Mouse (Mus musculus) olfactory bulb, adult 2 months (tissue): ENCODE measurements around the gene Mphosph6. TPM values are rescaled to one million over a fixed set of nuclear protein-coding genes. Genes with fewer than 3 reads are reported as not detected.

Experiments used
- H3K27ac ChIP-seq: fragments of 200-500 bp; 2 replicates; pipeline ENCODE4 v1.5.1; 2012; ENCODE audit warnings: low read depth, low read length; ENCODE audit not compliant: insufficient read depth
- H3K4me1 ChIP-seq: fragments of 200-500 bp; 2 replicates; pipeline ENCODE4 v1.6.1; 2012; ENCODE audit warnings: low read length; ENCODE audit not compliant: control insufficient read depth, insufficient read depth
- H3K4me3 ChIP-seq: fragments of 200-500 bp; 2 replicates; pipeline ENCODE4 v1.5.1; 2012; ENCODE audit warnings: mild to moderate bottlenecking, low read depth, low read length, moderate library complexity; ENCODE audit not compliant: insufficient read depth
- CTCF ChIP-seq: fragments of 200-500 bp; IDR thresholded peaks from 2 replicates; pipeline ENCODE4 v1.5.1; 2012; ENCODE audit warnings: low read depth, mild to moderate bottlenecking, low read length, moderate library complexity; ENCODE audit not compliant: insufficient read depth
- POLR2A ChIP-seq: fragments of 200-500 bp; IDR thresholded peaks from 2 replicates; pipeline ENCODE4 v1.6.1; 2012; ENCODE audit warnings: mild to moderate bottlenecking, low read depth, low read length, moderate library complexity; ENCODE audit not compliant: insufficient read depth
- WGBS: fragments of 180-500 bp; shearing (Covaris S2); methylation state at CpG from one replicate; pipeline ENCODE4 v1.1.7; 2018; 5-methylcytosine and 5-hydroxymethylcytosine counted together
- polyA plus RNA-seq: library from polyadenylated mRNA; stranded (reverse); fragments of >200 nt; gene quantifications from 2 replicates; pipeline ENCODE4 v1.2.4, GENCODE M21; 2012; ENCODE audit warnings: low replicate concordance; ENCODE audit not compliant: missing spikeins, insufficient read depth, insufficient read length

Gene Mphosph6
- polyA plus RNA-seq: not detected in 2 replicates

DNA sequence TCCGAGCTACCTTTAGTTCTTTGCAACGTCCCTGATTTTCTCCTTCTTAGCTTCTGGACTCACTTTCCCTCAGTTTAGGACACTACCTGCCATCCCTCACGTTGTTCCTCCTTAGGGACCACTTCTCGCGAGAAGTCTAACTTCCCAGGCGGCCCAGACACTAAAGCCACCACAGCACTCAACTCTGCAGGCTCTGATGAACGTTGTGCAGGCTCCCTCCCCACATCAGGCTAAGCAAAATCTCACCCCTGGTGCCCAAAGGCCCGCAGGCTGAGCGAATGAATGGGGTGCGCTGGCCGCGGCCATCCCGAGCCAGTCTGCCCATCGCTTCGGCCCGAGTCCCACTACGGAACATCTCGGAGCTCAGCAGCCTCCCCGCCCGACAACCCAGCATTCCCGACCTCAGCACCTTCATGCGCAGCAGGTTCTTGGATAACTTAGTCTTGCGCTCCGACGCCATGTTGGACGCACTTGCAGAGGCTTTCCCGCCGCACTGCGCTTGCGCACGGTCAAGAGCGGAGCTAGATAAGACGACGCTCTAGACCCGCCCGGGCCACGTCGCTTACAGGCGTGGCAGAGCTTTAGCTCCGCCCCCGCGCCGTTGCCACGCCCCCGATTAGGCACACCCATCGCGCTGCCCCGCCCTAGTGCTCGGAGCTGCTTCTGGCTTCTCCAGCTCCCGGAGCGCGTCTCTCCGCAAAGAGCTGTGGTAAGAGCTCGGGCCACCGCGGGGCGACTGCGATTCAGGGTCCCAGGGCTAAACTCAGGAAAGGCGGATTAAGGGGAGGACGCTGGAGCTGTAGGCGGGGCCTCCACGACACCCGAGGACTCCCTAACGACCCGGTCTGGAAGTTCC lies at the start of gene Mphosph6:
Mphosph6 (minus strand) TSS at position 501 of the 856 bp plus-strand sequence.
- WGBS: under 1% methylated on average over 65 of the region's 65 CpGs
- peak within 1 kb of the TSS; percentile 67 for H3K4me3 ChIP-seq
- peaks cover 14% of the 10 kb centered on the region for H3K4me1 ChIP-seq
- 0 out of 2 replicates have a peak within 1 kb of the TSS, but pooled peaks have one; percentile 6 for H3K27ac ChIP-seq
- TF ChIP-seq POLR2A (peak; percentile 81), CTCF (no peak)

DNA sequence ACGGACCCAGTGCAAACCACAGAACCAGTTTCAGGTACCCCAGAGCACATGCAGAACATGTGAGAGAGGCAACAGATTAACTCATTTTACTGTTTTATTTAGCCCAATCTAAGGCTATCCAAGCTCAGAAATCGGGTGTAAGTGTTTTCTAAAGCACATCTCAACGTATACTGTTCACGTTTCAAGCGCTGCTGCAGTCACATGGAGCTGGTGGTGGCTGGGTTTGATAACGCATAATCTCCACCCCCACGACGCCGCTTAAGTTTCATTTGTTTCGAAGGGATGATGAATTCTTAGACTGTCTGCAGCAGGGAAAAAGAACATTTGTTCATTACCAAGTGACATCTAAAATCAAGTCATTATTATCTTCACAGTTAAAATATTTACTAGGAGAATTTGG lies 48.7 kb upstream of the Mphosph6 start:
- TF ChIP-seq POLR2A (no peak), CTCF (no peak)
- H3K27ac ChIP-seq: no peak overlapping the region
- 59% methylated on average over 10 of the region's 10 CpGs for WGBS
- H3K4me1 ChIP-seq: no peaks in the 10 kb centered on the region
- H3K4me3 ChIP-seq: no peak overlapping the region

DNA sequence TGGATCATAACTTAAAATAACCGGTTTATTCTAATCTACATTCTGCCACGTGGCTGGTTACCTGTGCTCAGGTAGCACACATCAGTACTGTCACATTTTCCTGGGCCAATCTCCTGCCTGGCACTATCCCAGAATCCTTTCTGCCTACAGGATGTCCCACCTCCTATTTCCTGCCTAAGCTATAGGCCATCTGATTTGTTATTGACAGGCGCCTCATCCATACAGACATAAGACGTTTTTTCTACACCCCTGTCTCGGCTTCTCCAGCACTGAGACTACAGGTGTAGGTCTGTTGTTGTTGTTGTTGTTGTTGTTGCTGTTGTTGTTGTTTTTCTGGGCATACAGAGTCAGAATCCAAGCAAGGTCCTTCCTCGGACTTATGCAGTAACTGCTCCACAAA lies 46.1 kb upstream of the Mphosph6 start:
- Histone ChIP-seq H3K4me3 (no peak overlapping the region), H3K4me1 (no peaks in the 10 kb centered on the region), H3K27ac (no peak overlapping the region)
- TF ChIP-seq CTCF (no peak), POLR2A (no peak)
- WGBS: 94% methylated on average over 6 of the region's 6 CpGs

DNA sequence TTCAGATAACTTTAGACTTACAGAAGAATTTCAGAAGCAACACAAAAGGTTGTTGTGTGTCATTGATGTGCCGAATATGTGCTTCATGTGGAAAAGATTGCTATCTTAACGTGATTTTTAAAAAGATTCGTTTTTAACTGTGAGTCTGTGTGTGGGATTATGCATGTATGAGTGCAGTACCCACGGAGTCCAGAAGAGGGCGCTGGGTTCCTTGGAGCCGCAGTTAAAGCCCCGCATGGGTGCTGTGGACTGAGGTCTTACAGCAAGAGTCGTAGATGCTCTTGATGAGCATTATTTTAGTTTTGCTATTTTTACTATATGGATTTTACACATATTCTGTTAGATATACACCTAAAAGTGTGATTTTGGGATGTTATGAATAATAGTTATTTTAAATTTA lies 42.0 kb upstream of the Mphosph6 start:
- 86% methylated on average over 8 of the region's 8 CpGs for WGBS
- Histone ChIP-seq H3K4me3 (no peak overlapping the region), H3K27ac (no peak overlapping the region), H3K4me1 (no peaks in the 10 kb centered on the region)
- no peak for TF ChIP-seq CTCF

DNA sequence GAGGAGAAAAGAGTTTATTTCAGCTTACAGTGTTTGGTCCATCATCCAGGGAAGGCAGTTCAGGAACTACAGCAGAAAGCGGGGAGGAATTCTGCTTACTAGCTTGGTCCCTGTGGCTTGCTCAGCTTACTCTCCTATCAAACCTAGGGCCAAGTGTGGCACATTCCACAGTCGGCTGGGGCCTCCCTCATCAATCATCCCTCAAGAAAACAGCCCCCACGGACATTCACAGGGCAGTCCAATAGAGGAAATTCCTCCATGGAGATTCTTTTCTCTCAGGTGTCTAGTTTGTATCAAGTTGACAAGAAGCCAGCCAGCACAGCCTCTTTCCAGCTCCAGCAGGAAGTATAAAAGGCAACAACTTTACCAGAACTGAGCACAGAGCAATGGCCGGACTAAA lies 11.8 kb upstream of the Mphosph6 start:
- 77% methylated on average over 4 of the region's 4 CpGs for WGBS
- TF ChIP-seq CTCF (no peak), POLR2A (no peak)
- Histone ChIP-seq H3K4me3 (no peak overlapping the region), H3K27ac (no peak overlapping the region), H3K4me1 (no peaks in the 10 kb centered on the region)

DNA sequence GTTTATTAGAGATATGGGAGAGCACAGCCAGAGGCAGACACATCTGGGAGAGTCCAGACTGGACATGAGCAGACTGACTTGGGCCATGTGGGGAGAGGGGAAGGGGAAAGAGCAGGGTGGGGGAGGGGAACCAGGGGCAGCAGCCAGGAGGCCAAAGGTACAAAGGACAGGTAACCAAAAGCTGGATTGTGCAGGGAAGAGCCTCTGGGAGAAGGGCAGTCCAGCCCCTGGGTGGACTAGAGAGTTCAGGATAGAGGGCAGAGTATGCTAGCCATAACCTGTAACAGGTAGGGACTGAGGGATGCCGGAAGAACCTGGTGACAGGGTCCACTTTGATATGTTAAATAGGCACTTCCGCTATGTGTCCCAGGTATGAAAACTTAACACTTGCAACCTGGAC lies 8.9 kb upstream of the Mphosph6 start:
- 93% methylated on average over 2 of the region's 2 CpGs for WGBS
- no peak overlapping the region for H3K27ac ChIP-seq
- no peak overlapping the region for H3K4me3 ChIP-seq
- TF ChIP-seq CTCF (no peak), POLR2A (no peak)
- no peaks in the 10 kb centered on the region for H3K4me1 ChIP-seq

DNA sequence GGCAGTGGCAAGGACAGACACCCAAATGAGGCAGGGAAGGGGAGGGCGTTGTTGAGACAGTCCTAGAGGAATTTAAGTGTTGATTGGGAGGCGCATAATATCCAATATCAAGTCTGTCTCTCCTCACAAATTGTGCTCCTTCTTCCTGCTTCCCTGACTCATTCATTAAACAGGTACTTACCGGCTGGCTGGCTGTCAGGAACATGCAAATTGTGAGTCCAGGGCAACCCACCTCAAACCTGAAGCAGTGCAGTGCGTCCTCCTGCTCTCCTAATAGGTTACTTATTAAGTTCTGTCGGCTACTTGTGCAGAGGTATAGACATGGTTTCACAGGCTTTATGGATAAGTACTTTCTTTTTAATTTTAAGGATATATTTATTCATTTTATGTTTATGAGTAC lies 3.7 kb upstream of the Mphosph6 start:
- no peak for TF ChIP-seq CTCF
- TF ChIP-seq POLR2A: no peak

DNA sequence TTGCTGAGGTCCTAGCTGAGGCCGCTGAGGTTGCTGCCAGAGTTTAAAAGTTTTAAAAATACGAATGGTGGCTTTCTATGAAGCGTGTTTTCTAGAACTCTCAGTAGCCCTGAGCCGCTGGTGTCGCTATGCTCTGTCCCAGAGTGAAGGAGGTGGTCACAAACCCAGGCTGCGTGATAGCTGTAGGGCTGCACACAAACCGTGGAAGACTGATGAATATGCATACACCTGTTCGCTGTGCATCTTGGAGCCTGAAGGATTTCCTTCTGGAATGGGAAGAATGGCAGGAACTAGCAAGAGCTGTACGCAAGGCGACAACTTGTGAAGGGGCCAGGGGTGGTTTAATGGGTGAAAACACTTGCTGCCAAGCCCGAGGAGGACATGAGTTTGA lies 551 bp upstream of the Mphosph6 start:
- TF ChIP-seq CTCF (no peak), POLR2A (no peak)
- peak overlapping the region; percentile 67 for H3K4me3 ChIP-seq
- WGBS: 4% methylated on average over 11 of the region's 11 CpGs
- no peak overlapping the region for H3K27ac ChIP-seq
- H3K4me1 ChIP-seq: peaks cover 14% of the 10 kb centered on the region

More for the DNA sequence above, 3.7 kb upstream of the Mphosph6 start:
- WGBS: 88% methylated on average over 5 of the region's 5 CpGs
- peaks cover 10% of the 10 kb centered on the region for H3K4me1 ChIP-seq
- no peak overlapping the region for H3K4me3 ChIP-seq
- no peak overlapping the region for H3K27ac ChIP-seq

DNA sequence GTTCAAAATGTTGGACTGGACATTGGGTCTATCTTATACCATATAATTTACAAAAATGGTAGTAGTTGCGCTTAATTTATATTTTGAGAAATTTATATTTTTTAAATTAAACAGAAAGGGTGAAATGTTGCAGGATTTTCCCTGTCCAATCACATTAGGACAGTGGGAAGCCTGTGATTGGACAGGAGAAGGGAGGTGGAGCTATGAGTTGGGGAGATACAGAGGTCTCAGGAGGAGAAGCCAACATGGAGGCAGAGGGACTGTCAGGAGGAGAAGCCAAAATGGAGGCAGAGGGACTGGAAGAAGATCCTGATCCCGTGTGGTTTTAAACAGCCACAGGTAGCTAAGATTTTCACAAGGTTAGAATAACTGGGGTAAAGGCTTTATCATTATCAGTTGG lies 3.7 kb downstream of the Mphosph6 start:
- Histone ChIP-seq H3K4me3 (no peak overlapping the region), H3K27ac (no peak overlapping the region), H3K4me1 (peaks cover 18% of the 10 kb centered on the region)
- 100% methylated on average over 2 of the region's 2 CpGs for WGBS
- no peak for TF ChIP-seq POLR2A
- no peak for TF ChIP-seq CTCF
